Mouse (Mus musculus) adrenal gland, adult 18-20 months (tissue): ENCODE data around the gene Enox1. TPM values are rescaled to one million over a fixed set of nuclear protein-coding genes. Genes with fewer than 3 reads are reported as not detected.

Experiments
- DNase-seq, 2 experiments: peaks; one replicate each; pipeline ENCODE4 v3.0.0; 2021 to 2022; ENCODE audit warnings: low spot score in 2 of 2
- total RNA-seq, 2 experiments: library from RNA; stranded (reverse); gene quantifications; 1 replicate in 1 of 2; 2 replicates in 1 of 2; pipeline ENCODE4 v1.2.3; 2021

Enox1 gene
- total RNA-seq, 2 experiments from 2014 or later = 3.1 to 4.4 TPM

GRCm38 (mm10) chr14:77272248-77272930 is 115.8 kb downstream of the Enox1 start:
- no peak for DNase-seq

- DNase-seq = no peak
Measured at GRCm38 (mm10) chr14:77272931-77273446, 116.4 kb downstream of the Enox1 start.

DNA sequence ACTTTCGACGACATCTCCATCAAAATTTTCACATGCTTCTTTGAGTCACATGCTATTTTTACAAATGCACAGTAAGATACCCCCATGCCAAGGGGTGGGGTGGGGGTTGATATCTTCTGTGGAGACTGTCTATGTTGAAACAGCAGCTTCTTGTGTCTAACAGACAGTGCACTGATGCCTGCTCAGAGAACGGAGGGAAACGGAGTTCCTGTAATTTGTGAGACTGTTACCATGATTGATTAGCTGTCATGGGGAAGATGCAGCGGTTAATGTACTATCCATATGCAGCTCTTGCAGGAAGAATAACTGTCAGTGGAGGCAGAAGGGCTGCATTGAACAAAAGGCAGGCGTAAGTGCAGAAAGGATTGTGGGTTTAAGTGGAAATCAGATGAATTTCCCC is 117.2 kb downstream of the Enox1 start:
- no peak for DNase-seq

GRCm38 (mm10) chr14:77275607-77276006 is 119.0 kb downstream of the Enox1 start:
- no peak for DNase-seq

DNA sequence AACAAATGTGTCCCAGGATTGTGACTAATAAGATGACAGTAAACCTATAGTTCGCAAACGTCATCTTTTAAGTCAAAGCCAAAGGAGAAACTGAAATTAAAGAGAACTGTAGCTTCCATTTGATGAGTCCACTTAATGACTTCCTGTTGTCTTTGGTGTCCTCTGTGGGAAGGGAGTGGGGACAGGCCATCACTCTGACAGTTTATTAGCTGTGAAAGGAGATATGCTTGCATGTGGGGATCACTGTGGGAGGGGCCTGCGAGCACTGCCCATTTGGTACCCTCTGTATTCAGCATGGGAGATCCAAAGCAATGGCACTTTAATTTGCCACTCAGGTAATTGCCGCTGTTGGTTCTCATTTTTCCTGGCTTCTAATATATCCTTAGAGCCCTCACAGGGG is 122.6 kb downstream of the Enox1 start:
- no peak for DNase-seq

DNA sequence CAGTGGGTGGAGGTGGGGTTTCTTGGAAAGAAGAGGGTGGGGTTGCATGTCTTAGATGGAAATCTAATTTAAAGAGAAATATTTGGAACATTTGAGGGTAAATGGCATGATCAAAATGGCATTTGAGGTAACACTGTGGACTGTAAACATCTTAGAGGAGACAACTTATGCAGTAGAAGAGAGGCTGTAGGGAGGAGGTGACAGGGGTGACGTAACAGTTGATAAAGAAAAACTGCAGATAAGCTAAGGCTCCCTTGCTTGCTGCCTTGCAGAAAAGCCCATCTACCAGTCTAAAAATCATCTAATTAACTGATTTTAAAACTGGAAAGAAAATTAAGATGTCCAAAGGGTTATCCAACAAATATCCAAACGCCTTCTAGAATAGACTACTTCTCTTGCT is 123.9 kb downstream of the Enox1 start:
- DNase-seq = no peak

DNA sequence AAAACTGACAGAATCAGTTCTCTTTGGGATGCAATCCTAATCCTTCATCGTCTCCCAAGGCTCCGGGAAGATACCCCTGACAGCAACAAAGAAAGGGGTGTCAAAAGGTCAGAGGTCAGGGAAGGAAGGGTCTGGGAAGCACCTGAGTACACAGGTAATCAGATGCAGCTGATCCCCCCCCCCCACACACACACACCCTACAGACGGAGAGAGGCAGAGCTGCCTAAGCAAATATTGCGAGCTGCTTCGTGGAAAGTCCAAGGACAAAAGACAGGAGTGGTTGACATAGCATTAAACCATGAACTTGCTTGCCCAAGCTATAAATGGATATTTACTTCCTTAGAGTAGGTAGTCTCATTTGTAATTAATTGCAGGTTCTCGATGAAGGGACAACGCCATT is 124.3 kb downstream of the Enox1 start:
- no peak for DNase-seq

- DNase-seq = no peak
Measured at GRCm38 (mm10) chr14:77283939-77284338, 127.4 kb downstream of the Enox1 start.

- DNase-seq = no peak
Measured at GRCm38 (mm10) chr14:77285453-77285852, 128.9 kb downstream of the Enox1 start.

DNA sequence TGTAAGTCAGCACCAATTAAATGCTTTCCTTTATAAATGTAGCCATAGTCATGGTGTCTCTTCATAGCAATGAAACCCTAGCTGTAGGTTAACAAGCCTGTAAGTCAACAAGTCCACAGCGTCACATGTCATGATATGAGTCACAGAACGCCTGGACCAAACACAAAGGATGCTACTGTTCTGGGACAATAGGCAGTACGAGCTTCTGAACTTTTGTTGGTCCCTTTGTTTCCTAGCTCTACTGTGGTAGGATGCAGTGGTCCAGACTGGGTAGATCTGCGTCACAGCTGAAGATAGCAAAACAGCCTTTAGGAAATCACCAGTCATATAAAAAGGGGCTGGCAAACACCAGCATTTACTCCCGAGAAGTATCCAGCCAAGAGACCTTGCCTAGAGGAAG is 135.2 kb downstream of the Enox1 start:
- DNase-seq = no peak

GRCm38 (mm10) chr14:77297039-77297438 is 140.5 kb downstream of the Enox1 start:
- no peak for DNase-seq

- DNase-seq = no peak
Measured at GRCm38 (mm10) chr14:77298327-77298726, 141.8 kb downstream of the Enox1 start.

- DNase-seq = no peak
Measured at GRCm38 (mm10) chr14:77309571-77309970, 153.0 kb downstream of the Enox1 start.

DNA sequence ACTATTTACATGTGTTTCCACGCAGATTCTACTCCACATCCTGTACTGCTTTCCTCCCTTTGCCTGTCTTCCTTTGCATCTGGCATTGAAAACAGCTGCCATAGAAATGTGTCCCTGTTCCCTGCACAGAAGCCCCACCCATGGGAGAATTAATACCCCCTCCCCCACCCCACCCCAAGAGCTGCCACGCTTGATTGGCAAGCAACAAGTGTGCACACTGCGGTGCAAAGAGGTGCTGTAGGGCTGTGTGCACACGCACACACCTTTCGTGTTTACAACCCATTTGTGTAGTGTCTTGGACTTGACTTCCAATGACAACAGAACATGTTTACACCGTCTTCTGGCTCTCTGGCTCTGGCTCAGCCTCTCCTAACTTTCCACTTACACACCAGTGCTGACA is 154.9 kb downstream of the Enox1 start:
- no peak for DNase-seq

GRCm38 (mm10) chr14:77319396-77319795 is 162.8 kb downstream of the Enox1 start:
- DNase-seq = no peak

DNA sequence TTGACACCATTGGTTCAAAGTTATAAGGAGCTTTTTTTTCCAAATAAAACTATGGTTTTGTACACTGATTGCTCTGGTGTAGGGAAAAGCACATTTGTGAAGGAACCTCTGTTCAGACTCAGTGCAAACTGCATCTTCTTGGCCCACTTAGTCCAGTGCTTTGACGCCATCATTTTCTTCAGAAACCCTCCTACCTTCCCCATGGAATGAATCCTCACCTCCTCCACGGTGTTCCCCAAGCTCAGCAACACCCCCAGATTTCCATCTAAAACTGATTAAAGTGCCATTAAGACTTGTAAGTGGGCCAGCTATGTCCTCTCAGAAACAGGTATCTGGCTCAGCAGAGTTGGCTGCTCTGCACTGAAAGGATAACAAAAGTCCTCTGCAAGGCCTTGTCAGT is 167.8 kb downstream of the Enox1 start:
- no peak for DNase-seq

DNA sequence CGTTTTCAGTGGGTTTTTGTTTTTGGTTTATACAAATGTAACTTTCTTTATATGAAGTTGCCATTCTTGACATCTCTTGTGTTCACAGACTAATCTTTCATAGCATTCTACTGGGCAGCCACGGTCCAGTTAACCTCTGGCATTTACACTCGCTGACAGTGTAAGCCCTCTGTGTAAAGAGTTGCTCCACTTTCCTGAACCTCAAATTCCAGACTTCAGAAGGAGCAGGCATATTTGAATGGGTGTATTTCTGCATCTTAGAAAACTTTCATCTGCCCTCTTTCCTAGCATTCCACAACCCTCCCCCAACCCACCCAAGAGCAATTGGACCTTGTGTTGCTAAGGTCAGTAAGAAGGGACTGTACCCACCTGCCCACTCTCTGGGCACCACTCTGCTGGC is 171.1 kb downstream of the Enox1 start:
- DNase-seq = no peak

DNA sequence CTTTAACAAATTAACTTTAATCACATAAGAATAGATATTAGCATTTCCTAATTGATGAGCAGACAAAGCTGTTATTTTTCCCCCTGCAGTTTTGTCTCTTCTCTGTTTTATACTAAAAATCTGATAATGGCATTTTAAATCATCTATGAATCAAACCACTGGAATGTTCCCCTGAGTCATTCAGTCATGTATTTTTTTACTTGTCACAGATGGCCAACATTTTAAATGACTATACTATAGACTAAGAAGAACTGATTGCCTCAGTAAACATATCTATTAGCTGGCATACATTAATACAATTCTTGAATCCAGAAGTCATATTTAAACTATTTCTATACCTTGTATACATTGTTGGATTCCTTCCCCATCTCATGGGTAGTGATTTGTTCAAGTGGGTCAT is 173.2 kb downstream of the Enox1 start:
- no peak for DNase-seq

DNA sequence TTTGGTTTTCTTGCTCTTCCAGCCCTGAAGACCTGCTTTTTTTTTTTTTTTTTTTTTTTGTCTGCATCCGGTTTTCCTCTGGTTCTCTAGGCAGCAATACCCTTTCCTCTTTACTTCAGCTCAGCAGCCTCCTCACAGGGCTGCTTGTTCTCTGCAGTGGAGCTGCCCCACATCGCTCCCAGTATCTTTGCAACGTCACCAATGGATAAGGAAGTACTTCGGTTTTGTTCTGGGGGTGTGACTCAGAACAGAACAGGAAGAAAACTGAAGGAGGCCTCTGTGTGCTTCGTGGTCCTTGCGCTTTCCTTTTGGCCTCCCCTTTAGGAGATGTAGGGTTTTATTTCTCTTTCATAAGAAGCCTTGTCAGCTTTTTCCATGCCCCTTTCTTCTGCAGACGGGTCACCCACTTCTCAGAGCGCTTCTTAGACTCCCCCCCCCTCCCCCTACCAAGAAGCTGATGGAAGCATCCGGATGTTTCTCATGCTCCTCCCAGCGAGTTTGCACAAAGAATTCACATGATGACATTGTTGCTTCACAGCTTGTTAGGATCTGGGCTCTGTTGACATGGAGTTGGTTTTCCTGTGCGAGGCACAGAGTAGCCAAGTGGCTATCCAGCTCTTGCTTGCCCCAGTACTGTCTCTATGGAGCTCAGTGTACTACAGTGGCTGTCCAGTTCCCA is 187.2 kb downstream of the Enox1 start:
- DNase-seq = no peak

DNA sequence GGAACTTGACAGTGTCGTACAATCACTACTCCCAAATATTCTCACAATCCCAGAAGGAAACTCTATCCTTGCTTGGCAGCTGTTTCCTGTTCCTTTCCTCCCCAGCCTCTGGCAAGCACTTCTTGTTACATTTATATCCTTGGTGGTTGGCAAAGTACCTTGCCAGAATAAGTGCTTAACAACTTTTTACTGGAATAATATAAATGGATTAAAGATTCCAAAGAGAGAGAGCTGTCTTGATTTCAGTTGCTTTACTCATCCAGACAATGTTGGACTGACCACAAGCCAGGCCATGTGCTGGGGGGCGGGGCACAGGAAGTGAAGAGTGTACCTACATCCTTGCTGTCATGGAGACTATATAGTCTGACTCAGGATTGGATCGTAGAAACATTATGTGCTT is 189.7 kb downstream of the Enox1 start:
- no peak for DNase-seq

- no peak for DNase-seq
Measured at GRCm38 (mm10) chr14:77351803-77352352, 195.3 kb downstream of the Enox1 start.

- DNase-seq = no peak
Measured at GRCm38 (mm10) chr14:77362662-77363061, 206.1 kb downstream of the Enox1 start.
